Mouse (Mus musculus) kidney, adult 11 months (tissue): Measurements from ENCODE around the gene Utp15.
A peak's percentile ranks its signal among the peaks of the same experiment; 100 is the strongest.

ENCODE experiments used
- DNase-seq: peaks from one replicate; pipeline ENCODE4 v3.0.0; 2022

Gene Utp15

DNA sequence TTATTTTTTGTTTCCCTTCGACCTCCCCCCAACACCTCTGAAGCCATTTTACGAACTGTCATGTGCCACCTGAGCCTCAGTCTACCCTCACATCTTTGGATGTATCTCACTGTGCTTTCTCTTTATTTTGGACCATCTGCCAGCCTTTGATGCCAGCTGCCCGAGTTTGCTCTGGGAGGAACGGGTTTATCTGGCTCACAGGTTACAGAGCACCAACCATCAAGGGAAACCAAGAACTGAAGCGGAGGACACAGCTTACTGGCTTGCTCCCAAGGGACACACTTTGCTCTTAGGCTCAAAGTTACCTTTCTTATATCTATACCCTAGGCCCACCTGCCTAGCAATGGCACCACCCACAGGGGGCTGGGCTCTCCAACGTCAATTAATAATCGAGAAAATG is 17.5 kb downstream of the Utp15 start:
- DNase-seq: no peak

DNA sequence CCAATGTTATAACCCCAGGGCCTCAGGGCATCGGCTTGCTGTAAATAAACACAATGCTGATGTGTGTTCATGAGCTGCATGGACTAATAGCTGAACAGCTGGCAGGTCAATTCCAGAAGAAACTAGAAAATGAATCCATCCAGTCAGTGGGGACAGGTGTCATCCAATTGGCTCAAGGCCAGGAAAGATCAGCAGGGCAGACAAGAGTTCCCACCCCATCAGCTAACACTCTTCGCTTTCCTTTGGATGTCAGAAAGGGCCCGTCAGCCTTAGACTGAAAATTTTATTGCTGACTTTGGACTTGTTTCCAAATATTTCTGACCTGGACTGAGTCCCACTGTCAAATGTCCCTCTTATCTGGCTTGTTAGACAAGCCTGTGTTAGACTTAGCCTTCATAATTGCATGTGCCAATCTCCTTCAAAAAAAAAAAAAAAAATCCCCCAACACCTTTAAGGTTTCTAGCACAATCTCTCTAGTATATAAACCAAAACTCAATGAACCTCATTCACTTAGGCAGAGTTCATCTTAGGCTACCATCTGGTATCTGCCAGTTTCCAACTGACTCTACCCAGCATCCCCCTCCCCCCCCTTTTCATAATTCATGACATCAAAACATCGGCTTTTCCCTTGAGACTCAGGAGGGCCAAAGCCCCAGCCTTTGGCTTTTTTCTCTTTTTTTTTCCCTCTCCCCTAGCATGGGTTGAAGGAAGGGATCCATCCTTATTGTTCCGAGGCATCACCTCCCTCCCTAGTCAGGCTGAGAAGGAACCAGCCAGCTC is 18.1 kb downstream of the Utp15 start:
- DNase-seq: no peak

DNA sequence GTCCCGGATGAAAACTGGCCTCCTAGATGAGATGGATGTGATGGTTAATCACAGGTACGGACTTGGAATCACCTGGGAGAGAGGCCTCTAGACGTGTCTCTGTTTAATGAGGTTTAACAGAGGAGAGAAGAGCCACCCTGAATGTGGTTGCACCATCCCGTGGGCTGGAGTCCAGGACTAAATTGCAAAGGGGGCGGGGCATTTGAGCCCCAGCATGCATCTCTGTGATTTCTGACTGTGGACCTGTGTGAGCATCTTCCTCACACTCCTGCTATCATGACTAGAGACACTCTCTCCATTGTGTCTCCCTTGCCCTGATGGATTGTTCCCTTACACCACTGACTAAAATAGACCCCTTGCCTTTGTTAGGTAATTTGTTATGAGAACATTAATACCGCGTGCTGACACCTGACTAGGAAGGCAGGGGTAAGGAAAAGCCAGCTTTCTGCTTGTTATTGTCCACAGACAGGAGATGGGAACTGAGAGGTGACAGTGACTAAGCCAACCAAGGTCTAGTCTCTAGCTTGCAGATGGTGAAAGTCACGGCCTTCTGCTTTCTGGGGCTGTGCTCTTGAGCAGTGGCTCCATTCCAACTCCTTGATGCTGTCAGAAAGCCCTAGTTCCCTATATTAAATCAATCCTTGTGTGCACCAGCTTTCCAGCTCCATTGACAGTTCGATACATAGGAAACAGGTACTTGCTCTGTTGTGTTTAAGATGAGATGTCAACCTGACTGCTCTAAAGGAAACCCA is 21.1 kb downstream of the Utp15 start:
- no peak for DNase-seq

DNA sequence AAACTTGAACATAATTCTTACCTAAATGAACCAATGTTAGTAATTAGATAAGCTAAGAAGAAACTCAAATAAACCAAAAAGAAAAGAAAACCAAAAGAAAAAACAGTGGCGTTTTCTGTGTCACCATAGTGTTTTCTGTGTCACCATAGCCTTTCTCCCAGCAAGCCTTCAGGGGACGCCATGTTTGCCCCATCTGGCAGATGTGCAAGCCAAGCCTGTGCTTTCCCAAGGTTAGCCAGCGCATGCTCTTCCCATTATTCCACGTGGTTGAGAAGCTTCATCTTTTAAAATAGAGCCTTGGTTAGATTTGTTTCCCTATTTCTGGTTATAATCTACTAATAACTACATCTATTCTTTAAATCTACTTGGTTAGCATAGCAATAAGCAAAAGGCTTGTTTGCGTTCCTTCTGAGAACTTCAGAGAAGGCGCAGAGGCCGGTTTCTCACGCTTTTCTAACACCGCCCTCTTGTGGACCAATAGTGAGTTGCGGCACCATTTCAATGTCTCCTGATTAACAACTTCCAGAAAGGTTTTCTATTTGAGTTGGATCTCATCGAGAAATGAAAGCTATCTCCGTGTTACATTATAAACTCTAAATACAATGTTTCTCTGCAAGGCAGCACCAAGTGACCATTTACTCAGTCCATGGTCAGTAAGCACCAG is 22.7 kb downstream of the Utp15 start:
- peak; percentile 7 for DNase-seq

DNA sequence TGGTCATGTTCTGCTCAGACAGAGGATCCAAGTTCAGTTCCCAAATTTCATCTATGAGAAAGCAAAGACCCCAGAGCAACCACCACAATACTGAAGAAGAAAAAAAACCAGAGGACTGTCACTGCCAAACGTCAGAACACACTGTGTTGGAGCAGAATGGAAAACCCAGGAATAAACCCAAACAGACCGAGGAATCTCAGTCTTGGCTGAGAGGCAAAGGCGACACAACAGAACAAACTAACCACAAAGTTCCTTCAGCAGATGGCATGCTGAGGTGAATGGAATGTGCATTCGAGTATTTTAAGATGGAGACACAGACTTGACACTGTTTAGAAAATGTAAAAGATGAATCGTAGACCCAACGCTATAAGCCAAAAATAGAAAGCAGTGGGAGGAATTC is 27.4 kb downstream of the Utp15 start:
- DNase-seq: no peak

DNA sequence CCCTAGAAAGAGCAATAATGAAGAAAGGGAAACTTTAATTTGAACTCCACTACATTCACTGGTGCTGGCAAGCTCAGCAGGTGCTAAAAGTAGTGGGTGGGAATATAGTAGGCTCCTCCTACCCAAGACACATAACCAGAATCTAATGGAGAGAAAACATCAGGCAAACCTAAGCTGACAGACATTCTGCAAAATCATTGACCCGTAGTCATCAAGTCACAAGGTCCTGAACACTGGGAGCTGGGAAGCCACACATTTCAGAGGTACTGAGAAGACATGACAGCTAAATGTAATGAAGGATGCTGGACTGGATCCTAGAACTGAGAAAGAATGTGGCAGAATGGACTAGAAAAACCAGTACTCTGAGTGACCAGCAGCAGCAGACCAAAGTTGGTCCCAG is 32.3 kb downstream of the Utp15 start:
- no peak for DNase-seq

DNA sequence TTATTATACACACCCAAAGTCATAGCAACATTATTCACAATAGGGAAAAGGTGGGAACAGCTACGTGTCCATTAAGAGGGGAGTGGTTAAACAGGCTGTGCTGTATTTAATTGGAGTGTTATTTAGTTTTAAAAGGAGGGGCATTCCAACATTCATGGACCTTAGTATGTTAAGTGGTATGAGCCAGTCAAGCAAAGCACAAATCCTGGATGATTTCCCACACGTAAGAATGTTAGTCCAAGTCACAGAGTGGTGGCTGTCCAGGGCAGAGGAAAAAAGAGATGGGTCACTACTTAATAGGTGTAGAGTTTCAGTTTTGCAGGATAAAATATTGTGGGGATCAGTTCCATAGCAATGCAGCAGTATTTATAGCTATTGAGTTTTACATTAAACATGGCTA is 36.6 kb downstream of the Utp15 start:
- no peak for DNase-seq

DNA sequence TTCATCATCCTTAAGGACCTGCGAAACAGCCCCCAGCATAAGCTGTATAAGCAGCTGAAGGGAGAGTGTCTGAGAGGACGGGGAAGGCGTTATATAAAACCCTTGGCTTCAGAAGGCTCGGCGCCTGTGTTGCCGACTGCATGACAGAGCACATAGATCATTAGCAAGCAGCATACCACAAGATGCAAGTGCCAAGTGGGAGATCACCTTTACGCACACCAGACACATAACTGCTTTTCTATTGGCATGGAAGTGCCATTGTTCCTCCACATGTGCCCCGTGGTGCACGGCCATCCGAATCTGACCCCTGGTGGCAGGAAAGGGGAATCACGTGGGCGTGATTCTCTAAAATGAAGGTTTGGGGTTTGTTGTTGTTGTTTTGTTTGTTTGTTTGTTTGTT is 40.0 kb downstream of the Utp15 start:
- DNase-seq: no peak

DNA sequence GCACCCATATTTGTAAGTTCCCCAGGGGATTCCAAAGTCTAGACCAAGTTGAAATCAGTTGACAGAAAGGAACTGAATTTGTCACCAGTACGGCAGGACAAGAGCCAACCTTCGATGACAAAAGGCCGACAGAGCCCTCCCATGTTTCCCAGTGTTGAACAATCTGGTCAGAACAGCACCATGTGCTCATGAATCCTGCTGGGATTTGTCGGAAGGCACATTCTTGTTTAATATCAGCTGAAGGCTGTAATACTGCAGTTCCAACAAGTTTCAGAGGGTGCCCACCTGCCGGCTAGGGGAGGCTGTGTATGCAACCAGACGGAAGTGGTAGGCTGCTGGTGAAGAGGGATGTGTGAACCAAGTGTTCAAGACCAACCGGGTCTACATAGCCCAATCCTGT is 52.7 kb downstream of the Utp15 start:
- DNase-seq: no peak

DNA sequence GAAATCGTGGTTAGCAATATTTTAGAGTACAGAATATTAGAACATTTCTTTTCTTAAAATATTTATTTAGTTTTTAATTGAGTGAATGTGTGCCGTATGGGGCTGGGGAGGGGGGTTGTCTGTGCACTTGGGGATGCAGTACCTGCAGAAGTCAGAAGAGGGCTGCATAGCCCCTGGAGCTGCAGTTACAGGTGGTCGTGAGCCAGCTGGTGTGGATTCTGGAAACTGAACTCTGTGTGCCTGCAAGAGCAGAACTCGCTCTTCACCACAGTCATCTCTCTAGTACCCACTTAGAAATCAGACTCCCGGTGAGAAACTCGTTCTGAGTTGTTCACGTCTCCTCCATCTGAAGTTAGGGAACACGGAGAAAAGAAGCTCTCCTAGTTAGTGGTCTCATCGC is 54.0 kb downstream of the Utp15 start:
- no peak for DNase-seq

DNA sequence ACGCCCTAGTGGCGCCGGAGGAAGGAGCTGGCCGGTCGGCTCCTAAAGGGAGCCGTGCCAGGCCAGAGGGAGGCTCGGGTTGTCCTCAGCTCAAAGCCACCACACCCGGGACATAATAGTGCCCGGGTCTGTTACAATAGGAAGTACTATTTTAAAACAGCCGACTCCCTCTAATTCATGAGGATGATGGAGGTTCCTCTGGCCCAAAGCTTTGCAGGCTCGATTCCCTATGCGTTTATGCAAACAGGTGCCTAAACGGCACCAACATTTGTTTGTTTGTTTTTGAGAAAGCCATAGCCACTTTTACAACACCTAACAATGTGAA is 56.3 kb downstream of the Utp15 start:
- DNase-seq: no peak

DNA sequence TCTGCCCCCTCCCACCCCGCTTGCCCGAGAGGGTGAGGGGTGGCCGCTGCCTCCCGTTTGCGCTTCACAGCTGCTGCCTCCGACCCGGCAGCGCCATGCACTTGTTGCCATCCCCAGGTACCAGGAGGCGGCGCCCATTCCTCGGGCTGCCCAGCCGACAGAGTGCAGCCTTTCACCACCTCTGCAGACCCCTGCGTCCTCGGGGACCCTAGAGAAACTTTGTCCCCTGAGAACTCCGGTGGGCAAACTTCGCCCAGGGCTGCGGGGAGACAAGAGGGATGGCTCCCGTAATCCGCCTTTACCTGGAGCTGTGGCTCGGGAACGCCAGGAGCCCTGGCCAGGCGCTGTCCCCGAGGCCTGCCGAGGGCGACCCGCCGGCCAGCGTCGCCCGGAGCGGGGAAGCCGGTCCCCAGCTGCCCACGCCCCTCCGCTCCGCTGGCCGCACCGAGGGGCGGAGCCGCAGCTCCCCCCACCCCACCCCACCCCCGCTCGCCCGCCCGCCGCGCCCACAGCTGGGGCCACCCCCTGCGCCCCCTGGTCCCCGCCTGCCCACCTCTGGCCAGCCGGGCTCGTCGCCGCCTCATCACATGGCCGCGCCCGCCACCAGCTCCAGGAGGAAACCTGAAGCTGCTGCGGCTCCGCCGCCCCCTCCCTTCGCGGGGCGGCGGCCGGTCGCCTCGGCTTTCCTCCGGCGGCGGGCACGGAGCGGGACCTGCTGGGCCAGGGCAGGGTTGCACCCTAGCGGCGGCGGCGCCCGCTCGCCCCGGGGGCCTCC is 56.9 kb downstream of the Utp15 start, which contains the start of gene Arhgef28:
Gene Arhgef28, minus strand, starts transcription at position 669 of the 775 bp plus-strand sequence.
- peak; percentile 64 for DNase-seq

DNA sequence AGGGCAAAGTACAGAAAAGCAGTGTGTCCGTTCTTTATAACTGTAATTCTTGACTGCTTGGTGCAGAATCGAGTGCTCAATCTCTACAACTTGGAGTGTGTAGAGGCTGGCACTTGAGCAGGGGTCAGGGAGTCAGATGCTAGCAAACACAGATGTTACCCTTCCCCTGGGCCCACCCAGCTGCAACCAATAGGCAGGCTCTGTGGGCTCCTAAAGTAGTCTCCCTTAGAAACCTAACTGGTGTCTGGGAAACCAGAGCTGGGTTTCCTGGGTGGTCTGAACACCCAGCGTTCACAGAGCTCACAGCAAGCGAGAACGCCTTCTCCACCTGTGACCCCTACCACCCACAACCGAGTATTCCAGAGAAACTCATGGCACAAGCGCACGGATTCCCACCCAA is 57.7 kb downstream of the Utp15 start:
- no peak for DNase-seq

DNA sequence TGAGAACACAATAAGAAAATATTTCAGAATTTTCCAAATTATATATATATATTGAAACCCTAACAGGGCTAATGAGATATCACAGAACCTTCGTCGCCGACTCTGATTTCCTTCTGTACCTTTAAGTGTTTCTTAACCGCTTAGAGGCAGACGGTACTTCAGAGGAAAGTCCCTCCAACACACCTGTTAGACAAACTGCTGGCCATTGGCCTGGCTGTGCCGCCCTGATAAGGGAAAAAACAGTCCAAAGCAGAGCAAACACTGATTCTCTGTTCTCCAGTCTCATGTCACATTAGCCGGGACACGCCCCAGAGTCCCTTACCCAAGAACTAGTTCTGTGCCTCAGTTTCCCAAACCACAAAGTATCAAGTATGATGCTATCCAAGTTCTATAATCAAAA is 58.5 kb downstream of the Utp15 start:
- DNase-seq: no peak

DNA sequence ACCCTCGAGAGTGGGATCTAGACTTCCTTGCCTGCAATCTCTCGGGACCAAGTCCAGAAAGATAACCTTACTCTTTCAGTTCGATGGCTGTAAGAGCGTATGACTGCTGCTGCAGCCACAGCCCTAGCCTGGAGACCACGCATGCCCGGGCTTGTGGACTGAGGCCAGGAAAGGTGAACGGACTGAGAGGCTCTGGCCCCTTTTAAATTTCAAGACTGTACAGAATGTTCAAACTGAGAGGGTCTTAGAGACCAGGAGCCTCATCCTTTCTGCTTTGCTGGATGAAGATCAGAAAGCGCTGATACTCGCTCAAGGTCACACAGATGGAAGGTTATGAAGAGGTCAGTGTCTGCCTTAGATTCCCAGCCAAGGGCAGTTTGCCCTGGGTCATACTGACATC is 61.4 kb downstream of the Utp15 start:
- no peak for DNase-seq
